Mouse (Mus musculus) lung, postnatal 4 days (tissue): ENCODE results near the gene Gm8005.
"Not testable (repeated sequence)": the region's sequence is repeated elsewhere in the genome, so short reads cannot be mapped to it uniquely, and the experiment has no call there.

ENCODE experiments used
- DNase-seq, 2 experiments: peaks; one replicate each; pipeline ENCODE4 v3.0.0; 2021

The Gm8005 gene

DNA sequence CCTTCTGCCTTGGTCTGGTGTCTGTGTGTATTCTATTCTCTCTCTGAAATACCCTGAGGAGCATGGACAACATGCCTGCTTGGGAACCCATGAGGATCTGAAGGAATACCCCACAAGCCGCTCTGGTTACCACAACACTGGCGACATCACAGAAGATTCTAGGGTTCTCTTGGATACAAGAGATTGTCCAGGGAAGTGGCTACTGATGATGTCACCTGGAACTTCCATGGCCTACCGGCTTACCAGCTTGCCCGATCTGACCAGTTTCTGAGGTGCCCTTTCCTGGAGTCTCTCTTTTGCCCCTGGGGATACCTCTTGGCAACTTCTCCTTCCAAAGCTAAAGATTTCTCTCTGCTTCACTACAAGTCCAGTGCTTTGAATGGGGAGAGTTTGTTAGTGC lies at the start of gene Gm8005:
Gene Gm8005, minus strand, starts transcription at position 101 of the 400 bp plus-strand sequence.
- DNase-seq: not testable (repeated sequence)

DNA sequence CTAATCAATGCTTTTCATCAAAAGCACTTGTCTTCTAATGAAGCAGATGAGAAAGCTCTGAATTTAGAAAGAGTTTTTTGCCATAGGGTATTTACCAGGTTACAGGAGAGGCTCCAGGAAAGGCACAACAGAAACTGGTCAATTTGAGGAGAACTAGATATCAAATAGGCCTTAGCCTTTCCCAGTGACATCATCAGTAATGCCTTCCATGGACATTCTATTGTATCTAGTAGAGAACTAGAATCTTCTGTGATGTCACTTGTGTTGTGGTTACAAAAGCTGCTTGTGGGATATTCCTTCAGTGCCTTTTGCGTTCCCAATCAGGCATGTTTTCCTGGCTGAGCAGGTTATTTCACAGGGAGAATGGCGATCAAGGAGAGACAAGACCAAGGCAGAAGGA lies 24.1 kb upstream of the Gm8005 start, which contains the start of gene Gm8011:
Gene Gm8011, plus strand, starts transcription at position 301 of the 400 bp plus-strand sequence.
- DNase-seq: not testable (repeated sequence)
